In genomic region chr12:36208456-36208855, GRCm38 (mm10) we compare ENCODE assay signal across 11 mouse cellular contexts. TPM values are rescaled to one million over a fixed set of nuclear protein-coding genes. Genes with fewer than 3 reads are reported as not detected.
DNase-seq lines count a peak whose midpoint lies in the region; ATAC-seq and TF ChIP-seq lines count a peak whose summit lies in the region.
"Had no signal": no experiment of that assay in that cellular context is flagged by ENCODE, and none has a peak within 500 bp of the region (broad histone marks: within the 10 kb centered on the region; RNA-seq: fewer than 3 reads in every experiment).

No protein-coding gene starts in this region.

- no peak for ATAC-seq in heart, embryonic 12.5 days (ENCODE audit: insufficient number of reproducible peaks, low FRiP score)
- ATAC-seq in hindbrain, postnatal 0 days, result 0 out of 2 replicates have a peak, but pooled peaks have one; percentile 15
- no peak for ATAC-seq in neural tube, embryonic 13.5 days (ENCODE audit: low read depth)

- H3K9me3 ChIP-seq in heart, embryonic 12.5 days (replicated peaks), result no peaks in the 10 kb centered on the region
- no peaks in the 10 kb centered on the region for H3K9me3 ChIP-seq in hindbrain, postnatal 0 days (ENCODE audit: low read length)
- H3K9me3 ChIP-seq in neural tube, embryonic 13.5 days, result no peaks in the 10 kb centered on the region
- no peaks in the 10 kb centered on the region for H3K9me3 ChIP-seq in embryonic facial prominence, embryonic 10.5 days
- H3K9me3 ChIP-seq: embryonic facial prominence, embryonic 15.5 days had no signal

- no peak overlapping the region for H3K9ac ChIP-seq in heart, embryonic 12.5 days
- no peak overlapping the region for H3K9ac ChIP-seq in hindbrain, postnatal 0 days (replicated peaks; ENCODE audit: low read length)
- no peak overlapping the region for H3K9ac ChIP-seq in neural tube, embryonic 13.5 days
- H3K9ac ChIP-seq: embryonic facial prominence, embryonic 15.5 days had no signal

- no peaks in the 10 kb centered on the region for H3K27me3 ChIP-seq in heart, embryonic 12.5 days (replicated peaks)
- no peaks in the 10 kb centered on the region for H3K27me3 ChIP-seq in hindbrain, postnatal 0 days (ENCODE audit: insufficient read depth, low read length)
- H3K27me3 ChIP-seq in neural tube, embryonic 13.5 days, result no peaks in the 10 kb centered on the region
- no peaks in the 10 kb centered on the region for H3K27me3 ChIP-seq in embryonic facial prominence, embryonic 10.5 days (replicated peaks; ENCODE audit: low read depth, poor library complexity, severe bottlenecking)
- H3K27me3 ChIP-seq: embryonic facial prominence, embryonic 15.5 days had no signal

- peaks cover 6% of the 10 kb centered on the region for H3K4me1 ChIP-seq in heart, embryonic 12.5 days (replicated peaks)
- peaks cover 3% of the 10 kb centered on the region; the same call in 1 of the 2 replicates for H3K4me1 ChIP-seq in hindbrain, postnatal 0 days (ENCODE audit: insufficient read depth, low read length)
- peaks cover 13% of the 10 kb centered on the region for H3K4me1 ChIP-seq in neural tube, embryonic 13.5 days (replicated peaks)
- H3K4me1 ChIP-seq in embryonic facial prominence, embryonic 10.5 days, result peaks cover 6% of the 10 kb centered on the region
- H3K4me1 ChIP-seq: embryonic facial prominence, embryonic 15.5 days had no signal

- H3K36me3 ChIP-seq in heart, embryonic 12.5 days, result no peaks in the 10 kb centered on the region
- H3K36me3 ChIP-seq in hindbrain, postnatal 0 days (ENCODE audit: insufficient read depth, low read length), result no peaks in the 10 kb centered on the region
- no peaks in the 10 kb centered on the region for H3K36me3 ChIP-seq in neural tube, embryonic 13.5 days
- no peaks in the 10 kb centered on the region for H3K36me3 ChIP-seq in embryonic facial prominence, embryonic 10.5 days (replicated peaks)
- H3K36me3 ChIP-seq: embryonic facial prominence, embryonic 15.5 days had no signal

- no peak overlapping the region for H3K4me3 ChIP-seq in heart, embryonic 12.5 days
- H3K4me3 ChIP-seq in hindbrain, postnatal 0 days (ENCODE audit: low read length), result peak overlapping the region; percentile 8
- no peak overlapping the region for H3K4me3 ChIP-seq in neural tube, embryonic 13.5 days
- no peak overlapping the region for H3K4me3 ChIP-seq in embryonic facial prominence, embryonic 10.5 days
- H3K4me3 ChIP-seq: embryonic facial prominence, embryonic 15.5 days; myocyte had no signal

- 73% methylated on average over 19 of the region's 19 CpGs for WGBS in heart, embryonic 12.5 days
- WGBS in hindbrain, postnatal 0 days, result 63% methylated on average over 19 of the region's 19 CpGs
- 70% methylated on average over 19 of the region's 19 CpGs for WGBS in neural tube, embryonic 13.5 days
- WGBS in embryonic facial prominence, embryonic 10.5 days, result 82% methylated on average over 19 of the region's 19 CpGs

- peak; percentile 78 for DNase-seq in heart, adult 11 months
- peak; percentile 44 for DNase-seq in Muller cell, postnatal 12 days (ENCODE audit: inconsistent ontology term)
- DNase-seq in hindbrain, postnatal 0 days (ENCODE audit: low spot score), result peak; percentile 15
- no peak for DNase-seq in embryonic facial prominence, embryonic 10.5 days (ENCODE audit: low spot score)
- DNase-seq in adrenal gland, postnatal 25 days, result no peak
- DNase-seq in T-cell, adult 2 months (ENCODE audit: low spot score), result no peak

- no peak for TF ChIP-seq CTCF in hindbrain, postnatal 0 days (IDR thresholded peaks at IDR 0.05; ENCODE audit: low read depth)

- no peak overlapping the region for H3K27ac ChIP-seq in heart, embryonic 12.5 days (ENCODE audit: poor library complexity, severe bottlenecking)
- H3K27ac ChIP-seq in hindbrain, postnatal 0 days, result no peak overlapping the region
- no peak overlapping the region for H3K27ac ChIP-seq in neural tube, embryonic 13.5 days (replicated peaks)
- H3K27ac ChIP-seq in embryonic facial prominence, embryonic 10.5 days (replicated peaks), result no peak overlapping the region
- H3K27ac ChIP-seq: embryonic facial prominence, embryonic 15.5 days had no signal

- no peak overlapping the region for H3K4me2 ChIP-seq in heart, embryonic 12.5 days
- peak overlapping the region; percentile 51 for H3K4me2 ChIP-seq in hindbrain, postnatal 0 days (ENCODE audit: low read depth, low read length)
- peak overlapping the region; percentile 43 for H3K4me2 ChIP-seq in neural tube, embryonic 13.5 days
- H3K4me2 ChIP-seq: embryonic facial prominence, embryonic 15.5 days had no signal

RNA-seq across cellular contexts. Expression of gene Lrrc72, which starts 44.7 kb away (rescaled TPM):
- polyA plus RNA-seq in heart, embryonic 12.5 days (2016; fragmentation: Nextera tagmentation; extraction: Ambion mirVana), result not detected in 2 replicates
- total RNA-seq in hindbrain, postnatal 0 days (2014; rRNA removed), result not detected in 2 replicates
- not detected in 2 replicates for polyA plus RNA-seq in hindbrain, postnatal 0 days (2015; fragmentation: Nextera tagmentation; extraction: Ambion mirVana)
- polyA plus RNA-seq in neural tube, embryonic 13.5 days (2015; fragmentation: Nextera tagmentation; extraction: Ambion mirVana), result not detected in 2 replicates
- polyA plus RNA-seq in embryonic facial prominence, embryonic 10.5 days (2016; fragmentation: Nextera tagmentation; extraction: Ambion mirVana), result not detected in 2 replicates
- total RNA-seq in adrenal gland, postnatal 25 days (2021), result not detected in 2 replicates
- total RNA-seq: layer of hippocampus, postnatal 25 days had no signal
- polyA plus RNA-seq: embryonic facial prominence, embryonic 15.5 days had no signal

RNA-seq across cellular contexts. Expression of gene Bzw2, which starts 50.6 kb away (rescaled TPM):
- 213 and 218 TPM in 2 replicates for polyA plus RNA-seq in heart, embryonic 12.5 days (2016; fragmentation: Nextera tagmentation; extraction: Ambion mirVana)
- 156 and 184 TPM in 2 replicates for total RNA-seq in hindbrain, postnatal 0 days (2014; rRNA removed)
- polyA plus RNA-seq in hindbrain, postnatal 0 days (2015; fragmentation: Nextera tagmentation; extraction: Ambion mirVana), result 254 and 263 TPM in 2 replicates
- 389 and 400 TPM in 2 replicates for polyA plus RNA-seq in neural tube, embryonic 13.5 days (2015; fragmentation: Nextera tagmentation; extraction: Ambion mirVana)
- polyA plus RNA-seq in embryonic facial prominence, embryonic 10.5 days (2016; fragmentation: Nextera tagmentation; extraction: Ambion mirVana), result 301 and 303 TPM in 2 replicates
- 23.9 and 27.7 TPM in 2 replicates for total RNA-seq in adrenal gland, postnatal 25 days (2021)

RNA-seq across cellular contexts. Expression of gene Ankmy2, which starts 51.5 kb away (rescaled TPM):
- polyA plus RNA-seq in heart, embryonic 12.5 days (2016; fragmentation: Nextera tagmentation; extraction: Ambion mirVana), result 26.7 and 27.6 TPM in 2 replicates
- 51.0 and 56.3 TPM in 2 replicates for total RNA-seq in hindbrain, postnatal 0 days (2014; rRNA removed)
- polyA plus RNA-seq in hindbrain, postnatal 0 days (2015; fragmentation: Nextera tagmentation; extraction: Ambion mirVana), result 72.1 and 74.1 TPM in 2 replicates
- polyA plus RNA-seq in neural tube, embryonic 13.5 days (2015; fragmentation: Nextera tagmentation; extraction: Ambion mirVana), result 58.3 and 62.6 TPM in 2 replicates
- 22.6 and 25.7 TPM in 2 replicates for polyA plus RNA-seq in embryonic facial prominence, embryonic 10.5 days (2016; fragmentation: Nextera tagmentation; extraction: Ambion mirVana)
- total RNA-seq in adrenal gland, postnatal 25 days (2021), result 33.2 and 50.7 TPM in 2 replicates

Comparison
In these comparisons a context has a peak if more than half of its experiments do, and no peak if none do; other contexts are left out.
1. DNase-seq: peak in heart, adult 11 months (single experiment), Muller cell, postnatal 12 days (single experiment) and hindbrain, postnatal 0 days (single experiment); none in embryonic facial prominence, embryonic 10.5 days (single experiment), adrenal gland, postnatal 25 days (single experiment) and T-cell, adult 2 months (single experiment).